Mouse (Mus musculus): ENCODE measurements around the gene Rnf39.

GRCm38 (mm10) chr17:36966875-36967274 lies 24.2 kb downstream of the Rnf39 start:
- no peak for TF ChIP-seq GATA1 (IDR thresholded peaks at IDR 0.05; ENCODE audit: low read length)
- TF ChIP-seq TAL1 (IDR thresholded peaks at IDR 0.05; ENCODE audit: low read length): no peak

Measured in erythroblast, embryonic 14.5 days (primary cell).